Mouse (Mus musculus): ENCODE results near the gene Ankrd36.

Ankrd36 gene

GRCm38 (mm10) chr11:5682541-5682940 lies 113.1 kb downstream of the Ankrd36 start:
- DNase-seq (ENCODE audit: low spot score) = no peak

GRCm38 (mm10) chr11:5684283-5684682 lies 114.8 kb downstream of the Ankrd36 start:
- no peak for DNase-seq (ENCODE audit: low spot score)

GRCm38 (mm10) chr11:5691775-5692174 lies 122.3 kb downstream of the Ankrd36 start:
- no peak for DNase-seq (ENCODE audit: low spot score)

GRCm38 (mm10) chr11:5700808-5701207 lies 131.3 kb downstream of the Ankrd36 start:
- no peak for DNase-seq (ENCODE audit: low spot score)

- DNase-seq (ENCODE audit: low spot score) = no peak
These were observed 131.8 kb downstream of the Ankrd36 start for GRCm38 (mm10) chr11:5701300-5701699.

- no peak for DNase-seq (ENCODE audit: low spot score)
These were observed 132.3 kb downstream of the Ankrd36 start for GRCm38 (mm10) chr11:5701821-5702220.

- no peak for DNase-seq (ENCODE audit: low spot score)
These were observed 132.9 kb downstream of the Ankrd36 start for GRCm38 (mm10) chr11:5702271-5702956.

GRCm38 (mm10) chr11:5702957-5703332 lies 133.5 kb downstream of the Ankrd36 start:
- DNase-seq (ENCODE audit: low spot score) = no peak

- no peak for DNase-seq (ENCODE audit: low spot score)
These were observed 133.9 kb downstream of the Ankrd36 start for GRCm38 (mm10) chr11:5703341-5703740.

GRCm38 (mm10) chr11:5705972-5706371 lies 136.5 kb downstream of the Ankrd36 start:
- DNase-seq (ENCODE audit: low spot score) = no peak

- no peak for DNase-seq (ENCODE audit: low spot score)
These were observed 137.5 kb downstream of the Ankrd36 start for GRCm38 (mm10) chr11:5706874-5707529.

- peak; percentile 71 for DNase-seq (ENCODE audit: low spot score)
These were observed 138.3 kb downstream of the Ankrd36 start for GRCm38 (mm10) chr11:5707530-5708353.

- DNase-seq (ENCODE audit: low spot score) = no peak
These were observed 145.7 kb downstream of the Ankrd36 start for GRCm38 (mm10) chr11:5715179-5715578.

- no peak for DNase-seq (ENCODE audit: low spot score)
These were observed 146.2 kb downstream of the Ankrd36 start, which contains the start of gene Mrps24 for GRCm38 (mm10) chr11:5715630-5716105. TSS of gene Mrps24 (minus strand) at chr11:5715680.

- DNase-seq (ENCODE audit: low spot score) = no peak
These were observed 146.8 kb downstream of the Ankrd36 start for GRCm38 (mm10) chr11:5716246-5716645.

GRCm38 (mm10) chr11:5716938-5717705 lies 147.6 kb downstream of the Ankrd36 start:
- no peak for DNase-seq (ENCODE audit: low spot score)

- DNase-seq (ENCODE audit: low spot score) = no peak
These were observed 149.3 kb downstream of the Ankrd36 start for GRCm38 (mm10) chr11:5718611-5719354.

GRCm38 (mm10) chr11:5729582-5729981 lies 160.1 kb downstream of the Ankrd36 start:
- no peak for DNase-seq (ENCODE audit: low spot score)

- DNase-seq (ENCODE audit: low spot score) = no peak
These were observed 162.9 kb downstream of the Ankrd36 start for GRCm38 (mm10) chr11:5732401-5732800.

GRCm38 (mm10) chr11:5734323-5734722 lies 164.8 kb downstream of the Ankrd36 start:
- no peak for DNase-seq (ENCODE audit: low spot score)

GRCm38 (mm10) chr11:5737137-5737536 lies 167.7 kb downstream of the Ankrd36 start:
- DNase-seq (ENCODE audit: low spot score) = no peak
